Mouse (Mus musculus) CD4-positive helper T cell, adult 2 months (primary cell): Measurements from ENCODE around the gene Nrip3.

Experiments used
- DNase-seq: peaks from one replicate; pipeline ENCODE4 v3.0.0-alpha.2; 2012; ENCODE audit warnings: low read depth, missing footprints, low spot score

Nrip3 gene

DNA sequence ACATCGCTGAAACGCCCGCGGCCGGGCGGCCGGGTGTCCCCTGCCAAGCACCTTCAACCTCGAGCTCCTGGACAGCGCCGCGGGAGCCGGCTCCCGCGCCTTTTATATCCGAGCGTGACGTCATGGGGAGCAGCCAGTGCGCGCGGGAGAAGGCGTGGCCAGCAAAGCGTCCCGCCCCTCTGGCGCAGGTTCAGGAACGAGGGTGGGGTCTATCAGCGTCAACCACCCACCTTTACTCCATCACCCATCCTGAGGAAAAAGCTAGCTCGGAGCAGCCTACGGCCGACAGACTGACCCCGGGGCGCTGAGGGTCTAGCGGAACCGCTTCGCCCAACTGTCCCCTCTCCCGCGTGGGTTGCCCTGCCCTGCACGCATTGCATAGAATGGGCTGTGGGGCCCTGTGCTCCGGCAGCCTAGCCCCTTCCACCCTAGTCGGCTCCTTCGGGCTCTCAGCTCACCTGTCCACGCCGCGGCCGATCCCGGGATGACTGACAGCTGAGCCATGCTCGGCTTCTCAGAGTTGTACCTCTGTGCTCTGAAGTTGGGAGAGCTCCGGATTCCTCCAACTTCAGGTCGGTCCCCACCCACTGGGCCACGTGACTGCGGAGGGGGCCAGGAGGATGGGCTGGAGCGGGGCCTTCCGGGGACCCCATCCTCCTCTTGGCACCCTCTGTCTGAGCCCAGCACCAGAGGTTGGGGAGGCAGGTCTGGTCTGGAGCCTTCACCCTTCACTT lies at the start of gene Nrip3:
Gene Nrip3, minus strand, starts transcription at position 556 of the 734 bp plus-strand sequence.
- peak; percentile 78 for DNase-seq

DNA sequence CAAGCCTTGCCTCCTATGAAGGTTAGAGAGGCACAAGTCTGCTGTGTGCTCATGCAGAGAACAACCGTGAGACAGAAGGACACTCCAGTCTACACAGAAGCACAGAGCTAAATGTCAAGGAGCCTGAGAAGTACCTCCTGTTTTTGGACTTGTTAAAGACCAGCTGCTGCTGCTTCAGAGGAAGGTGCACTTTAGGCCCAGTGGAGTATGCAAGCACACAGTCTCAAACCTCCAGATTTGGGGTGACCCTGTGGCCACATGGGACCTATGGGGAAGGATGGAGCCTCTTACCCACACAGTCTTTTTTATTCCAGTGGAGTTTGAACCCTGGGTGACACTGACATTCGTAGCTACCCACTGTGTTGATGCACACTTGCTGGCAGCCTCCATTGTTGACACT lies 49.6 kb upstream of the Nrip3 start:
- DNase-seq: no peak

DNA sequence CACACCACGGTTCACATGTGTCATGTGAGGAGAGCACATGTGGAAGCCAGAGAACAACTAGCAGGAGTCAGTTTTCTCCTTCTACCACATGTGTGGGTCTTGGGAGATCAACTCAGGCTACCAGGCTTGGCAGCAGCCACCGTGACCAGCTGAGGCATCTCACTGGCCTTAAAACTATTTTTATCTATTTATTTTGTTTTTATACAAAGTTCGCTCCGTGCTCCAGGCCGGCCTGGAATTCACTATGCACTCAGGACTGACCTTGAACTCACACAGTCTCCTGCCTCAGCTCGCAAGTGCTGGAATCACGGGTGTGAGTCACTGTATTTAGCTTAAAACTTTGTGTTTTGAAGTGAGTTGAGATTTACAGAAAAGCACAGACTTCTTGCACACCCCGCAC lies 45.1 kb upstream of the Nrip3 start:
- no peak for DNase-seq

DNA sequence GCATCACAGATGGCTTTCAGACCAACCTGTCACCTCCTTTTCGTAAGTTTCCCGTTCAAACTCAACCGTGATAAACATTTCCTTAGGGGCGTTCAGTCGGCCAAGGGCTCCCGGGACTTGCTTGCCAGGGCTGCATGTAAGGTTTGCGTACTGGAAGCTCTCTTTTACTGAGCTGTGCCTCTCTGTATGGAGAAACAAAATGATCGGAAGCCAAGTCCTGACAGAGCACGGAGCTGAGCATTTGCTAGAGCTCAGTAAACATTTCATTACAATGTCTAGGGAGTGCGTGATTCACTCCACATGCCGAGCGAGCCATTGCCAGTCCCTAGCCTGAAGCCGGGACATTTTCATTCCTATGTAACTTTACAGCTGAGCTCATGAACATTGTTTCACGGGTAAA lies 43.5 kb upstream of the Nrip3 start:
- no peak for DNase-seq

DNA sequence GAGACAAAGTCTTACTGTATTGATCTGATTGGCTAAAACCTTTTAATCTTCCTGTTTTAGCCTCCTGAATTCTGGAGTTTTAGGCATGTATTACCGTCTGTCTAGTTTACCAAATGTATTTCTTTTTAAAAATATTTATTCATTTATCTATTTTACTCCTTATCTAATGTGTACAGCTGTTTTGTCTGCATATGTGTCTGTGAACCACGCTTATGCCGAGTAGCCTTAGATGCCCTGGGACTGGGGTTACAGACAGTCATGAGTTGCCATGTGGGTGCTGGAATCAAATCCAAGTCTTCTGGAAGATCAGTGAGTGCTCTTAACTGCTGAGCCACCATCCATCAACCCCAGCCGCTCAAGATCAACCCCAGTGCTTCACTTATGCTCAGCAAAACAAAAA lies 36.8 kb upstream of the Nrip3 start:
- DNase-seq: no peak

DNA sequence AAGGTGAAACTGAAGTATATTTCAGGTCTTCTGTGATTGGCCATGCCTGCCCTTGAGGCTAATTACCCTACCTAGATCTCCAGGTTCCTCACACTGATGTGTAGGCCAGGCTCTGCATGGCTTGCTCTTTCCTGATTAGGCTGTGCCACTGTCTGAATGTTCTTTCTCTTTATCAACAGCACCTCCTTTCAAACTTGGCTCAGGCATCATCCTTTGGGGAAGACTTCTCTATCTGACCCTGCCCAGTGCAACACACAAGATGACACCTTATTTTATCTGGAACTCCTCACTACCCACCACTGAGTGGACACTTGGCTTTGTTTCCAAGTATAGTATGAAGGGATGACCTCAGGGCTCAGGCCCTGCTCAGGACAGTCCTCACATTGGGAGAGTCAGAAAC lies 36.1 kb upstream of the Nrip3 start:
- DNase-seq: no peak

DNA sequence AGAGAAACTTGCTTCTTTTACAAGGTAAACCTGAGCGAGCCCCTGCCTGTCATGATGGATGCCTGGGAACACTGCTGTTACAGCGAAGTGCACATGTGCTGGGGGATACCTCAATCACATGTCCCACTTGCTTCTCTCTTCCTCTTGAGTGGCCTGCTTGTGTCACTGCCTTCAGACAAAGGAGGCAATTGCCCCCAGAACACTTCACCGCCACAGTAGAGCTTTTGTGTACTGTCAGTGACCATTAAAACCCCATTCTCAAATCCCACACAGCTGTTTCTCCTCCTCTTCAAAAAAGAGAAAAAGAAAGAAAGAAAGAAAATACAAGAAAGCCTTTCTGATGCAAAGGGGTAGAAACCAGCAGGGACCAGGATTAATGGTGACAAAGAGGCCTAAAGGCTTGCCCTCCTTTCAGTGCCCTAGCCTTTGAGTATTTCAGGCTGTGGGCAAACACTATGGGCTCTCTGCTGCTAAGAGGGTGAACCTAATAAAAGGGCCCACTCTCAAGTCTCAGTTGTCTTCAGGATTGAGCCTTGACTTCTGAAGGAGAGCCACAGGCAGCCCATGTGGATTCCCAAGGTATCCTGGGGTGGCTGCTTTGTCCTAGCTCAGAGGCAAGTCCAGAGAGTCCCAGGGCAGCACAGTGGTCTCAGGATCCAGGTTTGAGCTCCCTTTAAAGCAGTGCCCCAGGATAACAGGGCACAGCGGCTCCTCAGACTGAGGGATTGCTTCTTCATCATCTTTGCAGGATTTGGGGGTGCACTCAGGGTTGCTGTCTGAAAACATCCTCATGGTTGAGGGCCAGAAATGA lies 31.7 kb upstream of the Nrip3 start:
- no peak for DNase-seq

DNA sequence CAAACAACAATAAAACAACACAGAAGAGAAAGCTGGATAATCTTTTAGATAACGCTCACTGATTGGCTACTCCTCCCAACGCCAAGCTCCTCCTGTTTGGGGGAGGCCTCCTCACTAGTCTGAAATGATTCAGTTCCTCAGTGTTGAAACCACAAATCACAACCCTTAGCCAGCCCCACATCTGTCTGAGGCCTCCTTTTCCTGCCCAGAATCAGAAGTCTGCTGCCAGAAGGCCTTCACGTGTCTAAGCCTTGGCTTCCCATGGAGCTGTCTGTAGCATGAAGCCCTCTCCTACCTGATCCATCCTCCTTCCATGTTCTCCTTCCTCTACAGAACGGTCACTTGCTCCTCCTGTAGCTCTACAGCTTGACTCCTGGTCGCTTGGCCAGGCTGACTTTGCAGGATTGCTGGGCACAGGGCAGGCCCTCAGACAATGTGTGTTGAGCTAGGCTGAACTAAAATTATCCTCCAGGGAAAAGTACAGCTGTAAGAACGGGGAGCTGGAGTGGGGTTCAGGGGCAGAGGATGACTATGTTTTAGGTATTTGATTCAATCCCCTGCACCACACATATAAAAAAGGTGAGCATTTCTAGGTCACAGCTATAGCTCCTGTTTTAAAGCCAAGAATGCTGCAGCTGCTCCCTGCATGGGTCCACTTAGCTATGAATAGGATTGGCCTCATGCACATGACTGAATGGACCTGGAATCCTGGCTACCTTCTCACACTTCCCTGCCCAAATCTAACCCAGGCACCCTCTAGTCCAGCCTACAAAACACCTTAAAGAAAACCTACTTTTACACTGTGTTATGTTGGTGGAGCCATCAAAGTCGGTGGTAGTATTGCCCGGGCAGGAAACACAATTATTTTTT lies 26.0 kb upstream of the Nrip3 start:
- DNase-seq: no peak

DNA sequence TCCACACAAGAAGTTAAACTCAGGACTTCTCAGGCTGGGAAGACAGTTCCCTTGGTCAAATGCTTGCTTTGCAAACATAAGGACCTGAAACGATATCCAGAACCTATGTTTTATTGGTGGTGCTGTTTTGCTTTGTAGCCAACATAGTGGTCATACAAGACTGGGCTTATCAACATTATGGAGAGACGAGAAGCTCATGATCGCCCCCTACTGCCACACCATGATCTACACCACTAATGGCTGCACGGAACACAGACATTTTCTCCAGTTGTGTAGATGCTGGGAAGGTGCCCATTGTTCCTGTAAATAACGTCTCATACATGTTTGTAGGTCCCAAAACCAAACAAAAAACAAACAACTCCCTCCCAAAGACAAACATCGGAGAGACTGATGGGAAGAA lies 23.0 kb upstream of the Nrip3 start:
- DNase-seq: peak; percentile 45

DNA sequence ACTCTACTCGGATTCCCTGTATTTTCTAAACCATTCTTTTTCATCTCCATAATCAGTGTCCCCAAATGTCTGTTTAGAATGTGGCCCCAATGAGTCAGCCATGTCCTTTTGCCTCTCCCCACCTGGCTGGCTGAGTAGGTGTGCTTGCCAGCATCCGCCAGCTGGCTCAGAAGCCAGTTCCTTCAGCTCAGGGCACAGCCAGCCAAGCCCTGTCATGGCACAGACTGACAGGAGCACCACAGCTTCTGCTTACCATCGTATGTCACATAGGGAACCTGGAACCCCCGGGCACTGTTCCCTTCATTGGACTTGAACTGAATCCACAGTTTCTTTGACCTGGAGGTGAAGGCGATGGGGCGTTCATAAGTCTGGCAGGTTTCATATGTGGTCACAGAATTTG lies 22.5 kb upstream of the Nrip3 start:
- no peak for DNase-seq

DNA sequence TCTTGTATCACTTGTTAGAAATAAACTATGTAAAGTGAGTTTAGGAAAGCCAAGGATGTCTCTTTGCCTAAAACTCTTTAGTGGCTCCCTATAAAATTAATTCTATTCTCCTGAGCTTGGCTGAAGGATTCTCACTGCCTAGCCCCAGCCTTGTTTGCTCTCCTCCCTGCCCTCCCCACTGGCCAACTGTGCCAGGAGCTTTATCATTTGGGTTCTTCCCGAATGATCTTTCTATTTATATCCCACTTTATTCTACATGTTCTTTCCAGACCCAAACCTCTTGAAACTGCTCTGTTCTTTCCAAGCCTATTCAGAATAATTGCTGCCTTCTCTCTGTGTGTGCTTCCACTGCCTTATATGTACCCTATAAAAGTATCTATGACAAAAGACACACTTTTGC lies 21.7 kb upstream of the Nrip3 start:
- no peak for DNase-seq

DNA sequence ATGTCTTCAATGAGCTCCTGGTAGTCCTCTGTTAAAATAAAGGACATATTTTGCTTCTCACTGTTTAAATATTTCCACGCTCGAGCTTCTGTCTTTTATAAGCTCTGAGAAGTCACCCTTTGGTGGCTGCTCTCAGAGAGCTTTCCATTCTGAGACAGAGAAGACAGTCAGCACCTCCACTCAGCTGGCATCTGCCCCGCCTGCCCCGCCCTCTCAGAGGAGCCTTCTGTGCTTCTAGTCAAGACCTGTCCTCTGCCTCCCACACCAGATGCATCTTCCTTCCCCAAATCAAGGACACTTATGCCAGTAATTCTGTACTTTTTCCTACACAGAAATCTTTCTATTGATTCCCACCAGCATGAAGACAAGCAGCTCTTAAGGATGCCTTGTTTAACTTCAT lies 18.8 kb upstream of the Nrip3 start:
- DNase-seq: no peak

DNA sequence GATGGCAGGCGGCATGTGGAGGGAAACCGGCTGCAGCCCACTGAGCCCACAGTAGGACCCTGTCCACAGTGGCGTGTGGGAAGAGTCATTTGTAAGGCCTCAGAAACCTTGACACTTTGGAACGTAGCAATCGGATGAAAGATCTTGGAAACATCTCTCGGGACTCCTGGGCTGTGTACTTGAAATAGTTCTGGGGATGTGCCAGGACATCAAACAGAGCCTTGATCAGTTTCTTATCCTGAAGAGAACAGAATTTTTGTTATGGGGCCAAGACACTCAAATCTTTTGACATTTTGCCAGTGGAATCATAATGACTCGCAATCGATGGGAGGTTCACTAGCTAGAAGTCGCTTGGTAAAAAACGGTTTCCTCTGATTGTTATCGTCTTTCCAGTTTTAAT lies 17.3 kb upstream of the Nrip3 start:
- no peak for DNase-seq

DNA sequence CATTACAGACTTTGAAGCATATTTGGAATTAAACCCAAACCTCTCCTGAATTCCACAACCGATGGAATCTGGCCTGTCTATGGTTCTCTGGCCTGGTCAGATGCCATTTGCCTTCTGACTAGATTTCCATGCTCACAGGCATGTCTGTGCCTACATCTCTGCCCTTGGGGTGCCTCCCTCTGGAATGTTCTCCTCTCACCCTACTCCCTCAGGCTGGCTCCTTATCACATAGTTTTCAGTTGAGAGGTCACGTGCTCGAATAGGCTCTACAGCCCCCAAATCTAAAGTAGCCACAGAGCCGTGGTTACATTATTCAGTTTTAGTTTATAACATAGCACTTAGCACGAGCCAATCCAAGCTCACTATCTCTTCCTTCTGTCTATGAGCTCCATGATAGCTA lies 13.7 kb upstream of the Nrip3 start:
- no peak for DNase-seq

DNA sequence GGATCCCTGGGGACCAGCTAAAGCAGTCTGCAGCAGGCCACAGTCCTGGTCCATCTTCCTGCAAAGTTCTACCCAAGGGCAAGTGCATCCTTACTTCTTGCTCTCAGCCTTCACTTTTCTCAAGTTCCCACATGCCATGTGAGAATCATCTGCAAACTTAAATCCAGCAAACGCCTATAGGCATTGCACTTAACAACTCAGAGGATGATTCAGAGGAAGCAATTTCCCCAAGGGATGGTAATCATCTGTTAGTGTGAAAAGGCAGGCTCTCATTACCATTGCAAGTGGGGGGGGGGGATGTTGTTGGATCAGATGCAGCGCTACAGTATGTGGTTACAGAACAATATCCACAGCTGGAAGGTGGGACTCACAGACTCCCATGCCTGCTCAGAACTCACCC lies 12.7 kb upstream of the Nrip3 start:
- DNase-seq: no peak

DNA sequence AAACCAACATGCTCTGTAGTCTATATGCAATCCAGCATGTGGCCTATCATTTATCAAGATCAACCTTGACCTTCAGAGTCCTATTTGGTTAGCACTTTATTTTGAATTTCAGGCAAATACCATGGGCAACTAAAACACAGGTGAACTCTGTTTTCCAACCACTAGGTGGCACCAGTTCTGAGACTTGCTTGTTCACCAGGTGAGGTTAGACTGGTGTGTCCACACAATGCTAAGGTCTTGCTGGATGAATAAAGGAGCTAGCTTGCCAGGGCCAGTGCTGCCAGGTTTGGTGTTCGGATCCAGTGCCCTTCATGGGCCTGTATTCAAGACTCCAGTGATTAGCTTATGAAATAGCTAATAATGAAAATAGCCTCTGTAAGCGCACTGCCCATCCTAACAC lies 10.9 kb upstream of the Nrip3 start:
- peak; percentile 57 for DNase-seq

DNA sequence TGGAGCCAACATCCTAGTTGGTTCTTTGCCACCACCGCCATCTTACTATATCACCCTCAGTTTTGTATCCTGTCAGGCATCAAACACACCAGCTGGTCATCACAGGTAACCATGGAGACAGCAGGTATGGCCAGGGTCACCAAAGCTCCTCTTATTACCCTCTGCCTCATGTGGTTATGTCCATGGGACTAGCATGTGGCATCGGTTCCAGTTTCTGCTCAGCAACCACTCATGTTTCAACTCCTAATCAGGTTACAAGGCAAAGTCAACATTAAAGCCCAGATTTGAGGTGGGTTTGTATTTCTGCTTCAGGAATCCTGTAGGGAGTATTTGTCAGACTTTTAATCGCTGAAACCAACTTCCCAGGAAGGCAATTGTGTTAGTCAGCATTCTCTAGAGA lies 9.0 kb upstream of the Nrip3 start:
- no peak for DNase-seq

DNA sequence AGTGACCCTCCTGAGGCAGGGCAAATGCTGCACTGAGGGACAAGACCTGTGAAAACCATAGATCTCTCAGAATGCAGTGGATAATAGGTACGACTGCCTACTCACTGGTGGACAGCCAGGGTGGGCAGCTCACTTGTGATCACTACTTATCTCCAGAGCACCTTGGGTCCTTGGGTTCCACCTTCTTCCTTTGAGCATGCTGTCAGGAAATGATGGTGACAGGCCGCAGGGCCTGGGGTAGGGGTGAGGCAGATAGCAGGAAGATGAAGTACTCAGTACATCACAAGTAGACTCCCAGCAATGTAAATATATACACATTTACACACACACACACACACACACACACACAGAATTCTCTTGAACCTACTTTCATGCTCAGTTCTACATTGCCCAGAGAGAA lies 6.0 kb upstream of the Nrip3 start:
- no peak for DNase-seq

DNA sequence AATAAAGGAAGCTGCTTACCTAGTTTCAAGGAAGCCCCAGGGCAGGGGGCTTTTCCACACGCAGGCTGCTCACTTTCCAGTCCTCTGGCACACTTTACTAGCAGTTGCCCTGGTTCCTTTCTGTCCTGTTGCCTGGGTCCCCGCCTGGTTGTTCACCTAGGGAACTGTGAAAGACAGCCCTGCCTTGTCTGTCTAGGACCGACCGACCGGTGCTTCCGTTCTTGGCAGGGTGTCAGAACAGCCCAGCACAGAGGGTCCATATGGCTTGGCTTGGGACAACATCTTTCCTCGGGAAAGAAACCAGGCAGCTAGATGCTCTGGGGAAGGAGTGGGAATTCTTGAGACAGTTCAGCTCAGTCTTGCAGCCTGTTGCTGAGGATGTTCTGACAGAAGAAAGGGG lies 1.5 kb upstream of the Nrip3 start:
- no peak for DNase-seq

DNA sequence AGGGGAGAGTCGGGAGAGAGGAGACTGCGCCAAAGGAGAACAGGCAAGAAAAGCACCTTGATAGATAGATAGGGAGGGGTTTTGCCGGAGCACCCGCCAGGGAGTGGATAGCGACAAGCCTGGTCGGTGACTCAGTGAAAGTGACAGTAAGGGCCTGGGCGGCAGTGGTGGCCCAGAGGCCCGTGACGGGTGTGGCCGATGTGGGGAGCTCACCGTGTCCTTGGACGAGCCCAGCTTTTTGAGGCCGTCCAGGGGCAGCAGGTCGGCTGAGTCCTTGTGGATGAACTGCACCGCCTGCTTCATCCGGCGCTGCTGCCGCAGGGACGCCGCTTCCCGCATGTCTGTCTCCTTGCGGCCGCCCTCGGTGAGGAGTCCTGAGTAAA lies 747 bp downstream of the Nrip3 start:
- DNase-seq: no peak

DNA sequence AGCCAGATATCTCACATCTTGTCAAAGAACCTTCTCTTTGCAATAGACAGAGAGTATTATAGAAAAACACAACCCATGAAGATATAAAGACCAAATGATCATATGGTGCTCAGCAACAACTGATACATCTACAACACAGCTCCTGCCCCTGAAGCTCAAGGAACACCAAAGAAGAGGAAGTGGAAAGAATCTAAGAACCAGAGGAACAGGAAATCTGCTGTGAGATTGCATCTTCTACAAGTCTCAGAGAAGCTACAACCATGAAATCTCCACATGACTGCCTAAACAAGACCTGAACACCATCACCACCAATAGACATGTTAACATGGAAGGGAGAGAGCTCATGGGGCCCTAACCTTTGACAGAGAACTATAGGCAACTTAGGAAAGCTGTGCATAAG lies 9.6 kb downstream of the Nrip3 start:
- DNase-seq: no peak

DNA sequence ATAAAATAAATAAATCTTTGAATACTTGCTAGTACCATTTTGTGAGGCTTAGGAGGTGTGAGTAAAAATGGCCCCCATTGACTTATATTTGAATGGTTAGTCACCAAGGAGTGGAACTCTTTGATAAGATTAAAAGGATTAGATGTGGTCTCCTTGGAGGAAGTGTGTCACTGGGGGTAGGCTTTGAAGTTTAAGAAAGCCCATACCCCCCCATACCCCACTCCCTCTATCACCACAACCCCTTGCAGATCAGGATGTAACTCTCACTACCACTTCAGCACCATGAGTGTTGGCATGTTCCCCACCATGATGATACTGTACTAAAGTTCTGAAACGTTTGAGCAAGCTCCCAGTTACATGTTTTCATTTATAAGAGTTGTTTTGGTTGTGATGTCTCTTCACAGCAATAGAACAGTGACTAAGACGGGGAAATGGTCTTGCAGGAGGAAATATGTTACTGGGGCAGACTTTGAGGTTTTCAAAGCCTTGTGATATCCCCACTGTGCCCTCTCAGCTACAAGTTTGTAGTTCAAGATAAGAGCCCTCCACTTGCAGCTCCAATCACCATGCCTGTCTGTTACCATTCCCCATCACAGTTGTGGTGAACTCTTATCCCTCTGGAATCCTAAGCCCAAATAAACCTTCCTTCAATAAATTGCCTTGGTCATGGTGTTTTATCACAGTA lies 13.0 kb downstream of the Nrip3 start:
- DNase-seq: peak; percentile 23
